Mouse (Mus musculus) left cerebral cortex, adult 8-10 months (tissue): Measurements from ENCODE around the gene Scrn3. TPM values are rescaled to one million over a fixed set of nuclear protein-coding genes. Genes with fewer than 3 reads are reported as not detected.
A peak's percentile ranks its signal among the peaks of the same experiment; 100 is the strongest.

Experiments
- DNase-seq, 2 experiments: peaks; one replicate each; pipeline ENCODE4 v3.0.0; 2022; ENCODE audit warnings: low spot score in 2 of 2
- total RNA-seq, 4 experiments: library from RNA; stranded (reverse); gene quantifications; 2 replicates each; pipeline ENCODE4 v1.2.4; 2022

The Scrn3 gene
- 10 to 100 TPM; 21.0 to 29.3 (median 24.2) TPM for total RNA-seq

DNA sequence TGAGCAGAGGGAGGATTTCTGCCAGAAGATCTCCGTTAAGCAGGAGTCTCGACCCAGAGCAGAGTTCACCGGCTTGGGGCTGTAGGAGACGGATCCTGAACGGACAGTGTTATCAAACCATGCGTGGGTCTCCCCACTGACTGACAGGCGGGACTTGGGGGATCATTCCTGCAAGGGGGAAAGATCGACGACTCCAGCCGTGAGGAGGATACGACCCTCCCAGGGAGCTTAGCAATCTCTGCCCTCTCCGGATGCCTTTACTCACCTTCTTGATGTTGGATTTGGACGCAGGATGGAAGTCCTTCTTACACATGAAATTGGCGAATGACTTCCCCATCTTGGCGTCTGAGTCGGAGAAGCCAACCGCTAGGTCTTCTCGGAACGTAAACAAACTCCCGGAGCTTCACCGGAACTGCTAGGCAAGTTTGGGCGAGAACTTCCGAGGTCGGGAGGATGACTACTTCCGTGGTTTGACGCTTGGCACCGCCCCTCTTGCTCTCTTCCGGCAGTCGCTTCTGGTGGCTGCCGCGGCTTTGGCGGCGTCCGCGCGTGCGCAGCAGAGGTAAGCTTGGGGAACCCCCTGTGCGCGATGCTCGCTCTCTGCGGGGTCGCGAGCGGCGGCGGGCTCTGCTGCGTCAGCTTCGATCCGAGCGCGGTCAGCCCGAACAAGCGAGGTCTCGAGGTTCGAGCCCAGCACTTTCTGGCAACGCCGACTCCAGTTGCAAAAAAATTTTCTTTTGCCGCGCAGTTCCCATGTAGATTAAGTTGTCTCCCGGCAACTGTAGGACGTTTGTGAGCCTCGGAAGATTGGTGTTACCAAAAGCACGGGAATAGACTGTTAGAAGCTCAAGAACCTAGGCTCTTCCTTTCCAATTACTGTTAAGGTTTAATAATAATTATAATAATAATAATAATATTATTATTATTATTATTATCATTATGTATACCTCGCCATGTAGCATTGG is at the start of gene Scrn3, which contains the start of gene Cir1:
Gene Scrn3 (plus strand): TSS at position 450 of the 965 bp plus-strand sequence.
Gene Cir1 (minus strand): TSS at position 550 of the 965 bp plus-strand sequence.
- DNase-seq, result peak; percentile 73 to 93

- DNase-seq, result no peak
These were observed 49.1 kb upstream of the Scrn3 start for GRCm38 (mm10) chr2:73263172-73263765.

- no peak for DNase-seq
These were observed 48.4 kb upstream of the Scrn3 start for GRCm38 (mm10) chr2:73263794-73264610.

DNA sequence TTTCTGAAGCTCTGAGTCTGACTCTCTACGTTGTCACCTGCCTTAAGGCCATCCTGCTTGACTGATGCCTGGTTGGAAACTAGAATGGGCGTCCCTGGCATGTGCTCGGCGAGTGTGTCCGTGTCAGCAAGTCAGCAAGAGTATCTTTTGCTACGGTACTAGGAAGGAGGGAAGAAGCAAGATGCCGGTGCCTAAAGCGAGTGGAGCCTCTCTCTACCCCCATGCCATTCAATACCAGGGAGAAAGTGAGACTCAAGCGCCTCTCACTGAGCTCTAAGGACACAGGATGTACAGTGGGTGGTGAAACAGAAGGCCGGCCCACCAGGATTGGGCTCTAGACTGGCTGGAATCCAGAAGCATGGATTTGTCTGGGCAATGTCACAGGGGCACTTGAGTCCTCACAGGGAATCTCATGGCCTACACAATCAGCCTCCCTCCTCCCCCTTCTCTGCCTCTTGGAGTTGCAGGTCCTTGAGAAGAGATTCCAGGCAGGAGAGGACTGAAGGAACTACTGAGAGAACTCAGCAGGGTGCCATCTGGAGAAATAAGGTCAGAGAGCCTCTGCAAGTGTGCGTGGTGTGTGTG is 47.7 kb upstream of the Scrn3 start:
- DNase-seq, result no peak

DNA sequence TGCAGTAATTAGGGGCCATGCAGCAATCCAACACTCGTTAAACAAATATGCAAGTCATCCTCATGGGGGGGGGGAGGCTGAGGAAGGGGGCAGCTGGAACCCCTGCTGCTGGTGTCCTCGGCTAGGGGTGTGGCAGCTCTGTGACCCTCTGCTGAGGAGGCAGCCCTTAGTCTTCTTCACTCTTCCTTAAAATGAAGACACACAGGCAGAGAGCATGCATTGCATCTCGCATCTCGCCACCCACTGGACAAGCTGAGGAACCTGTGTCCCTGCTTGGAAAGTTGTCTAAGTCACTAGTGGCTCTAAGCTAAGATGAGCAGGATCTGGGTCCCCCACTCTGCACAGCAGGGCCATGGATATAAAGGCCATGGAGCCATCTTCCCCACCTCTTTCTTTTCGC is 46.4 kb upstream of the Scrn3 start:
- no peak for DNase-seq

- no peak for DNase-seq
These were observed 45.8 kb upstream of the Scrn3 start for GRCm38 (mm10) chr2:73266623-73267022.

DNA sequence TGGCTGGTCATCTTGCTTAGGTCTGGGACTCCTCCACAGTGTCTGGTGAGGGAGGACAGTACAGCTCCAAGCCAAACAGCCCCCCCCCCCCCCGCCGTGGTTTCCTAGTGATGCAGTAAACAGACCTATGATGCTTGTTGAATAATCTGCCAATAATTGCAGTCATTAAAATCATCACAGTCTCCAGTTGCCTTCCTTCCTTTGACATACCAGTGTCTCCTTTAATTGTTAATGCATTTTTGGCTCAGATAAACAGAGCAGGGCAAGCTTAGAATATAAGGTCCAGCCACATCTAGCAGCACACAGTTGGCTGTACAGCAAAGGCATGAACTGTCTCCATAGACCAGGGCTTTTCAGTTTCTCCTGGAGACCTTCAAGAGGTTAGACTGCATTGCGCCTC is 45.2 kb upstream of the Scrn3 start:
- DNase-seq, result no peak

DNA sequence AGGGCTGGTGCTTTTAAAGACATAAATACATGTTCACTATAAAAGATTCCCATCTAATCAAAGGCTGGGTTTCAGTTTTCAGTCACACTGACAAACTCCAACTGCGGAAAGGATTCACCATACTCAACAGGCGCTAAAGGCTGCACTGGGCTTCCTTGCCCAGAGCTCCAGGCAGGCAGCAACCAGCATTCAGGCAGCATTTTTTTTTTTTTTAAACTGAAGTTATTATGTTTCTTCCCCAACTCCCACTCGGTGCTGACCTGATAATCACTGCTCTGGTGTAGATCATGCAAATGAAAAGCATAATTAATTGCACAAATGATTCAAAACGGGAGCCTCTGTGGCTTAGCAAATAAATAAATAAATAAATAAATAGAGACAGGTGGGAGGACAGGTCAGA is 44.6 kb upstream of the Scrn3 start:
- DNase-seq, result no peak

- DNase-seq, result no peak
These were observed 44.1 kb upstream of the Scrn3 start for GRCm38 (mm10) chr2:73268281-73268680.

- DNase-seq, result no peak
These were observed 43.5 kb upstream of the Scrn3 start for GRCm38 (mm10) chr2:73268836-73269395.

- no peak for DNase-seq
These were observed 42.7 kb upstream of the Scrn3 start for GRCm38 (mm10) chr2:73269666-73270065.

GRCm38 (mm10) chr2:73270071-73270592 is 42.3 kb upstream of the Scrn3 start:
- no peak for DNase-seq

DNA sequence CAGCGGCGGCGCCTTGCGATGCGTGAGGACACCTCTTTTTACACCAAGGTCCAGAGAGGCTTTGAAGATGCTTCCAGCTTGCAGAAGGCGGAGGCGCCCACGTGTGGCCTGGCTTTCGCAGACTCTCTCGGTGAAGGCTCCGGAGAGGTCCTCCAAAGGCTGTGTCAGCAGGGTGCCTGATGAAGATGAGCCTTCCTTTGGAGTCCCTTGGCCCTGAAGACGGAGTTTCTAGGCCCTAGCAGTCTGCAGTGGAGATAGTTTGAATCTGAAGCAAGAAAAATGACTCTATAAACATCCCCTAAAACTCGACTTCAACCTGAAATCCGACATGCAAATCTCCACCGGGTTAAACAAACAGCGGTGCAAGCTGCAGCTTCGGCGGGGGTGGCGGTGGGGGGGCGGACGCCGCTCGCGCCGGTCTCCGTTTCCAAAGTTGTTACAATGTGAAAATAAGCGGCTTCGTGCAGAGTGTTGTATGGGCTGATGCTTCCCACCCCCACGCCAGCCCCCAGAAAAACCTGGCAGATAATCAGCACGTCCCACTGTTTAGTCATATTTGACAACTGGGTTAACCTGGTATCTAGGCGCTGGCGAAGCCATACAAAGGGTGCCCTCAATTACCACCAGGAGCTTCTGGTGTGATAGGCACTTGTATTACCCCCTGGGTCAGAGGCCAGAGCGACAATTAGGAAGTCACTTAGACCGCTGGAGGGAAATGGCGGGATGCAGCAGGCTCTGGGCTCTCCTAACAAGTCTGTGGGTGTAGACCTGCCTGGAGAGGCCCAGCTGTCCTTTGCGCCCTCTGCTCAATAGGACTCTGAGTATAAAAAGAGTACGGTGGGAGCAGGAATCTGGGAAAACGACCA is 41.6 kb upstream of the Scrn3 start:
- peak in 1 of 2 experiments; percentile 35 for DNase-seq

DNA sequence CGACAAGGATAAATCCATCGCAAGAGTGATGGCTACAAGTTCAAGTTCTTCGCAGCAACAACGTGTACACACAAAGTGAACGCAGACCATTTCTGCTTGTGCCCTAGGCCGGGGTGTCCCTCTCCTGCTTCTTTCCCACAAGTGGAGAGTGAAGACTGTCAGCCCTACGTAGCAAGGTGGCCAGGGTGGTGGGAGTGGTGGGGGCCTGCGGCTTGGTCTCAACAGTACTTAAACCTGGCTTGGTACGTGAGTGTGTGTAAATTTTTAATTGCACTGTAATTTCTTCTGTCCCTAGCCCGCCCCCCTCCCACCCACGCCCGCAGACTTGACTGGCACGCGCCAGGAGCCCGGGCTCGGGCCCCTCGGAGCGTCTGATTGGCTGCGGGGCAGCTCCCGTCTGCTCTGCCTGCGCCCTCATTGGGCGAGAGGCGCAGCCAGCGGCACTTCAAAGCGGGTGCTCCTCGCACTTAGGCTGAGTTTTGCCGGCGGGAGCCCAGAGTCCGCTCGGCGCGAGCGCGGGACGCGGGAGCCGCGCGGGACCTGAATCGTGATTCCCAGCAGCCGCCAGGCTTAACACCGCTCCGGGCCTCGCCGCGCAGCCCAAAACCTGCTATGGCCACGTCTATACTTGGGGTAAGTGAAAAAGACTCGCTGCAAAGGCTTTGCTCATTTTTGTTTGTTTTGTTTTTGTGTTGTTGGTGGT is 40.8 kb upstream of the Scrn3 start, which contains the start of gene Sp9:
Gene Sp9 (plus strand): TSS at position 467 of the 703 bp plus-strand sequence.
- DNase-seq, result peak in 1 of 2 experiments; percentile 60

- peak in 1 of 2 experiments; percentile 43 for DNase-seq
These were observed 39.8 kb upstream of the Scrn3 start for GRCm38 (mm10) chr2:73272351-73273248.

GRCm38 (mm10) chr2:73273249-73274118 is 38.9 kb upstream of the Scrn3 start:
- no peak for DNase-seq
